Mouse (Mus musculus) small intestine, adult 2 months (tissue): ENCODE data around the gene Nutm1. TPM values are rescaled to one million over a fixed set of nuclear protein-coding genes. Genes with fewer than 3 reads are reported as not detected.

ENCODE experiments used
- H3K27ac ChIP-seq: fragments of 200-500 bp; 2 replicates; pipeline ENCODE4 v1.5.1; 2012; ENCODE audit warnings: low read depth, low read length, control low read depth, inconsistent platforms; ENCODE audit not compliant: insufficient read depth
- H3K27me3 ChIP-seq: fragments of 200-500 bp; 2 replicates; pipeline ENCODE4 v1.6.1; 2012; ENCODE audit warnings: mild to moderate bottlenecking, moderate library complexity, low read length, inconsistent platforms; ENCODE audit not compliant: control insufficient read depth, insufficient read depth
- H3K36me3 ChIP-seq: fragments of 200-500 bp; 2 replicates; pipeline ENCODE4 v1.6.1; 2012; ENCODE audit warnings: mild to moderate bottlenecking, low read length, control low read depth, inconsistent platforms; ENCODE audit not compliant: control insufficient read depth, insufficient read depth
- H3K4me1 ChIP-seq: fragments of 200-500 bp; 2 replicates; pipeline ENCODE4 v1.6.1; 2012; ENCODE audit warnings: low read length, inconsistent platforms, mixed read lengths; ENCODE audit not compliant: control insufficient read depth, insufficient read depth, insufficient read length
- H3K4me3 ChIP-seq: fragments of 200-500 bp; 2 replicates; pipeline ENCODE4 v1.5.1; 2012; ENCODE audit warnings: low read depth, mild to moderate bottlenecking, control low read depth, inconsistent platforms, low read length, moderate library complexity
- CTCF ChIP-seq: fragments of 200-500 bp; IDR thresholded peaks from 2 replicates; pipeline ENCODE4 v1.5.1; 2012; ENCODE audit warnings: low read depth, mild to moderate bottlenecking, control low read depth, inconsistent platforms, low read length, moderate library complexity, mixed read lengths; ENCODE audit not compliant: insufficient replicate concordance, insufficient read length; ENCODE audit errors: extremely low read depth
- POLR2A ChIP-seq: fragments of 200-500 bp; IDR thresholded peaks from 2 replicates; pipeline ENCODE4 v1.6.1; 2012; ENCODE audit warnings: low read depth, mild to moderate bottlenecking, control low read depth, inconsistent platforms, low read length, moderate library complexity
- WGBS: fragments of 180-500 bp; shearing (Covaris S2); methylation state at CpG from one replicate; pipeline ENCODE4 v1.1.7; 2018; 5-methylcytosine and 5-hydroxymethylcytosine counted together
- polyA plus RNA-seq: library from polyadenylated mRNA; depleted of rRNA; stranded (reverse); fragments of >200 nt; gene quantifications from 2 replicates; pipeline ENCODE4 v1.2.3, GENCODE M21; 2012; rRNA removed

Nutm1 gene
- polyA plus RNA-seq, 1 experiment: not detected

DNA sequence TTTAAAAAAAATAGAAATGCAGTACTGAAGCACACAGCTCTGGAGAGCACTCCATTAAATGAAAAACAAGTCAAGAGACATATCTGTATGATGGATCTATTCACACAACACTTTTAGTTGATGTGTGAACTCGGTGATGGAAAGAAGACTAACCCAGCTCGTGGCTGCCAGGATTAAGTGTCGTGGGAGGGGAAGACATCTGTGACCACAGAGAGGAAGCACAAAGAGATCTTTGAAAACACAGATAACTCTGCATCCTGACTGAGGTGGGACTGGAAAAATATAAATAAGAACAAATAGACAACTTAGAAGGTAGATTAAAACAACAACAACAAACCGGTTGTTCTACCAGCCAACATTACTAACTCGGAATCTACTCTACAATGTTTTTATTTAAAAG, 36.5 kb downstream of the Nutm1 start:
- Histone ChIP-seq H3K27me3 (no peaks in the 10 kb centered on the region), H3K36me3 (no peaks in the 10 kb centered on the region), H3K4me3 (no peak overlapping the region), H3K4me1 (no peaks in the 10 kb centered on the region), H3K27ac (no peak overlapping the region)
- 72% methylated on average over 5 of the region's 5 CpGs for WGBS
- TF ChIP-seq POLR2A: no peak
- TF ChIP-seq CTCF: no peak

DNA sequence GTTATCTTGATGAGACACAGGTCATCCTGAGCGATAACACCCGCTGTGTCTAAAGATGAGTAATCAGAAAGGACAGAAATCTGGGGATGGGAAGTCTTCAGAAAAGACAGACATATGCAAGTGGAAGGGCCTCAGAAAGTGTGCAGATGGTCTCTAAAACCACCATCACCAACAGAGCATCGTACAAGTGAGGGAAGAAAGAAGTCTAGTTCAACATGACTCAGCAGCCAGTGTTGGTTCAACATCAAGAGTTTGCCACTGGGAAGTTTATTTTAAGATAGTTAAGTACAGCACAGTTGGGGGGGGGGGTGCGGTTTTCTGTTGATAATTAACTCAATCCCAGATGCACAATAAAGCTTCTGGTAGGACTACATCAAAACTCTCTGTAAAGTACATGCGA, 38.2 kb downstream of the Nutm1 start:
- no peaks in the 10 kb centered on the region for H3K36me3 ChIP-seq
- 51% methylated on average over 5 of the region's 5 CpGs for WGBS
- H3K4me3 ChIP-seq: no peak overlapping the region
- H3K4me1 ChIP-seq: no peaks in the 10 kb centered on the region
- no peak for TF ChIP-seq POLR2A
- no peak for TF ChIP-seq CTCF
- H3K27ac ChIP-seq: no peak overlapping the region
- H3K27me3 ChIP-seq: no peaks in the 10 kb centered on the region

DNA sequence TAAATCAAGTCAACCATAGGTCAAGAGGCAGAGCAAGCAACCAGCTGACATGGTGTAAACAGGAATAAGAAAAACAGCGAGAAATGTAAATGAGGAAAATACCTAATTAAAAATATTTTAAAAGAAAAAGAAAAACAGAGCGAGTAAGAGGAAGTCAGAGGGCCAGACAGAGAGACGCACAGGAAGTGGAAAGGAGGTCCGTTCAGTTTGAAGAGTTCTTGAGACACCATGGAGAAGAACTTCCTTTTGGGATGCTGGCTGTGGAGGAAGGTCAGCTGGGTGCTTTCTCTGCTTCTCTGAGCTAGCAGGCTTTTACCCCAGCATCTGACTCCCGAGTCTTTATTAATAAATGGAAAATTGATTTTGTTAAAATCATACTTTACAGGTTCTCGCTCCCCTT, 41.5 kb downstream of the Nutm1 start:
- H3K27me3 ChIP-seq: no peaks in the 10 kb centered on the region
- no peak overlapping the region for H3K27ac ChIP-seq
- H3K4me3 ChIP-seq: no peak overlapping the region
- H3K4me1 ChIP-seq: no peaks in the 10 kb centered on the region
- 71% methylated on average over 6 of the region's 6 CpGs for WGBS
- no peaks in the 10 kb centered on the region for H3K36me3 ChIP-seq
- TF ChIP-seq POLR2A (no peak), CTCF (no peak)

DNA sequence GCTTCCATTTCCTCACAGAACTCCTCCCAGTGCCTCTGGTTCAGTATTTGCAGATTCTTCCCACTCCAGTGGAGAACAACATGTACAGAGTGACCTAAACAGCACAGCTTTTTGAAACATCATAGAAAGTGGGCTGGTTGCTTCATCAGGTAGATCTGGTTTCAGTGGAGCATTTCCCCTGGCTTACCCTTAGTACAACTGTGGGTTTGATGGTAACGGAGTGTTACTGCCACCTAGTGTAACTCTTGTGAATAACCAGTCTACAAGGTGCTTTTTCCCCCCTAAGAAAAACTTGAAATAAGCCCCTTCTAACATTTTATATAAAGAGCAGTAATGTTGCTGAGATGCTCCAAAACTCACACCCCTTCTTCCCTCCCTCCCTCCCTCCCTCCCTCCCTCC, 43.1 kb downstream of the Nutm1 start:
- no peaks in the 10 kb centered on the region for H3K27me3 ChIP-seq
- H3K27ac ChIP-seq: no peak overlapping the region
- 15% methylated on average over 1 of the region's 1 CpGs for WGBS
- H3K36me3 ChIP-seq: no peaks in the 10 kb centered on the region
- no peaks in the 10 kb centered on the region for H3K4me1 ChIP-seq
- TF ChIP-seq CTCF: no peak
- TF ChIP-seq POLR2A: no peak
- no peak overlapping the region for H3K4me3 ChIP-seq

DNA sequence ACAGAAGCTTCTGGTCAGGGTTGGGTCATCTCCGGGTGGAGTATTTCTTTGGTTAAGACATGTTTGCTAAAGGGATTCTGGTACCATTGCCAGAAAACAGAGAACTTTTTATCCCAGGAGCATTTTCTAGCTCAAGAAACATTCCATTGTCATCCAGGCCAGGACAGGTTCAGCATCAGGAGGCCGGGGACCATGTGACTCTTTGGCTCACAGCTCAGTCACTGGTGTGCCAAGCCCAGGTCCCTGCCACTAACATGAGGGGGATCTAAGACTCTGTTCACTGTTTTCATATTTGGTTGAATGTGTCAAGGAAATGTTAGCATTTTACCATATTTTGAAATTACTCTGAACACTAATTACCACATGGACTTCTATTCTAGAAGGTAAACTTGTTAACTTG, 48.4 kb downstream of the Nutm1 start:
- Histone ChIP-seq H3K4me3 (no peak overlapping the region), H3K27me3 (no peaks in the 10 kb centered on the region), H3K36me3 (no peaks in the 10 kb centered on the region), H3K4me1 (no peaks in the 10 kb centered on the region), H3K27ac (no peak overlapping the region)
- TF ChIP-seq POLR2A (no peak), CTCF (no peak)
- WGBS: 83% methylated on average over 2 of the region's 2 CpGs

DNA sequence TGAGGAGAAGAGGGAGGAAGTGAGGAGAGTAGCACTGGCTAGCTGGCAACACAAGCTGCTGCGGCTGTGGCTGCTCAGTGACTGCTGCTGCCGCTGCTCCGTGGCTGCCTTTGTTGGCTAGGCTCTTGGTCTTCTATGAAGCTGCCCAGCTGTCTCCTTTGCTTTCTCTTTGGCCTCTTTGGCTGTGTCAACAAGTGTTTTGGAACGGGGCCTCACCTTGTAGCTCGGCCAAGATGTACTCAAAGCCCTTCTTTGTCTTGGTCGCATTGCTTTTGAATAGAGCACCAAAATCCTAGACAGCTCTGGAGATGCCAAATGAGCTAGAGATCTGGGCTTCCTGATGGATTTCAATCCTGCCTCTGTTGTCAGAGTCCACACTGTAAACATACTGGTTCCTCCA, 48.9 kb downstream of the Nutm1 start:
- no peaks in the 10 kb centered on the region for H3K27me3 ChIP-seq
- WGBS: 54% methylated on average over 6 of the region's 6 CpGs
- H3K27ac ChIP-seq: no peak overlapping the region
- no peaks in the 10 kb centered on the region for H3K36me3 ChIP-seq
- no peak for TF ChIP-seq CTCF
- TF ChIP-seq POLR2A: no peak
- H3K4me3 ChIP-seq: no peak overlapping the region
- no peaks in the 10 kb centered on the region for H3K4me1 ChIP-seq

DNA sequence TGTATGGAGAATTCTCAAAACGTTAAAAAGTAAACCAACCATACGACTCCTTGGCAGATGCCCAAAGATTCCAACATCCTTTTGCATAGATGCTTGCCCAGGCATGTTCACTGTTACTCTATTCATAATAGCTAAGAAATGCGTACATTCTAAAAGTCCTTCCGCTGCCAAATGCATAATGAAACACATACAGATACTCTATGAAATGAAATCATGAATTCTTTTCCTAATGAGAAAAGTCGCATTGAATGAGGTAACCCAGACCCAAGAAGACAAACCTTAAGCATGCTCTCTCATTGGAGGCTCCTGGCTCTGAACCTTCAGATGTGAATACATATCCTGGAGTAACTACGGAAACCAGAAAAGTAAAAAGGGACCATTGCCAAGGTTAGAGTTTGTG, 56.0 kb downstream of the Nutm1 start:
- H3K4me3 ChIP-seq: no peak overlapping the region
- no peaks in the 10 kb centered on the region for H3K27me3 ChIP-seq
- H3K27ac ChIP-seq: no peak overlapping the region
- H3K4me1 ChIP-seq: no peaks in the 10 kb centered on the region
- no peaks in the 10 kb centered on the region for H3K36me3 ChIP-seq
- 61% methylated on average over 6 of the region's 6 CpGs for WGBS
- TF ChIP-seq CTCF (no peak), POLR2A (no peak)

Other genes with a start within 250 kb of the Nutm1 start
- gene Olfr1310, start 246.6 kb downstream of the Nutm1 start, polyA plus RNA-seq: not detected in 2 replicates
- gene Olfr1311, start 234.9 kb downstream of the Nutm1 start, polyA plus RNA-seq: not detected in 2 replicates
- not detected in 2 replicates for gene Olfr1312, start 209.1 kb downstream of the Nutm1 start, polyA plus RNA-seq
- not detected in 2 replicates for gene Olfr1313, start 181.4 kb downstream of the Nutm1 start, polyA plus RNA-seq
- gene Olfr1314, start 162.5 kb downstream of the Nutm1 start, polyA plus RNA-seq: not detected in 2 replicates
- gene Olfr1315-ps1, start 143.9 kb downstream of the Nutm1 start, polyA plus RNA-seq: not detected in 2 replicates
- gene Olfr1316, start 124.3 kb downstream of the Nutm1 start, polyA plus RNA-seq: not detected in 2 replicates
- gene Olfr1317, start 119.0 kb downstream of the Nutm1 start, polyA plus RNA-seq: not detected in 2 replicates
- not detected in 2 replicates for gene Olfr1318, start 105.1 kb downstream of the Nutm1 start, polyA plus RNA-seq
- gene Lpcat4, start 19.8 kb downstream of the Nutm1 start, polyA plus RNA-seq: 28.5 and 38.7 TPM in 2 replicates
- 19.4 and 20.3 TPM in 2 replicates for gene Nop10, start 2.6 kb upstream of the Nutm1 start, polyA plus RNA-seq
- gene Slc12a6, start 6.5 kb upstream of the Nutm1 start, polyA plus RNA-seq: 7.6 and 17.6 TPM in 2 replicates
- gene Gm21985, start 7.0 kb upstream of the Nutm1 start, polyA plus RNA-seq: not detected in 2 replicates
- gene Emc4, start 108.7 kb upstream of the Nutm1 start, polyA plus RNA-seq: 47.2 and 61.4 TPM in 2 replicates
- 0.06 and 0.27 TPM in 2 replicates for gene Katnbl1, start 119.9 kb upstream of the Nutm1 start, polyA plus RNA-seq
- gene Emc7, start 195.7 kb upstream of the Nutm1 start, polyA plus RNA-seq: 2.0 and 2.7 TPM in 2 replicates
- not detected in 2 replicates for gene Chrm5, start 221.5 kb upstream of the Nutm1 start, polyA plus RNA-seq
- gene Aven, start 233.7 kb upstream of the Nutm1 start, polyA plus RNA-seq: 1.5 and 2.2 TPM in 2 replicates